Mouse (Mus musculus) heart, adult 2 months (tissue): ENCODE data around the gene Lce1c.

ENCODE experiments used
- CTCF ChIP-seq: fragments of 200-600 bp; IDR thresholded peaks from 2 replicates; pipeline ENCODE4 v1.8.1; 2022; ENCODE audit warnings: antibody characterized with exemption, mild to moderate bottlenecking, moderate library complexity
- EP300 ChIP-seq: fragments of 200-500 bp; IDR thresholded peaks from 2 replicates; pipeline ENCODE4 v1.6.1; 2011; ENCODE audit warnings: low read depth, low read length, control low read depth; ENCODE audit not compliant: insufficient read depth
- POLR2A ChIP-seq: fragments of 200-500 bp; IDR thresholded peaks from 2 replicates; pipeline ENCODE4 v1.6.1; 2011; ENCODE audit warnings: mild to moderate bottlenecking, low read depth, low read length, control low read depth; ENCODE audit not compliant: insufficient read depth

DNA sequence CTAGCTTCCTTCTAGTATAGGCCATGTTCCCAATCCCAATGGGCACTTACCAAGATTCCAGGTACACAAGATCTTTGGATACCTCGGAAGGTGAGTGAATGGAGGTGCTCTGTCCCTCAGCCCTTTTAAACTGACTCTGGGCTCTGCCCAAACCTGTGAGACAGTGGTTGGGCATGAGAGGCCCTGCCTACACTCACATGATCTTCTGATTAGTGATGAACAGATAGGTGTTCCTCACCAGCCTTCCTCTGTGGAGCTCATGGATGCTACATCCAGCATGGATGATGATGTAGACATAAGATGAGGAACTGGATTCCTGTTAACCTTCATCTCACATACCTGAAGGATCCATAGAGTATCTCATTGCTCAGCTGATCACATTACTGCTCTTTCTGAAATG is 30.8 kb upstream of the Lce1c start, which contains the start of gene Lce1a1:
- no peak for TF ChIP-seq CTCF
- no peak for TF ChIP-seq POLR2A
- no peak for TF ChIP-seq EP300
